Mouse (Mus musculus) embryonic facial prominence, embryonic 15.5 days (tissue): ENCODE measurements around the gene Usp39. TPM values are rescaled to one million over a fixed set of nuclear protein-coding genes. Genes with fewer than 3 reads are reported as not detected.

Experiments
- ATAC-seq: fragments of 200-750 bp; cut with Nextera tagmentation; 2 replicates; pipeline ENCODE4 v1.8.0; 2017; ENCODE audit warnings: low read depth, moderate TSS enrichment; ENCODE audit not compliant: insufficient number of reproducible peaks, low FRiP score, low TSS enrichment
- H3K27ac ChIP-seq: fragments of 300-500 bp; sonication (generic); replicated peaks from 2 replicates; pipeline ENCODE4 v1.5.1; 2015; ENCODE audit warnings: mild to moderate bottlenecking, inconsistent platforms
- H3K27me3 ChIP-seq: fragments of 300-500 bp; sonication (generic); 2 replicates; pipeline ENCODE4 v1.6.1; 2015; ENCODE audit warnings: inconsistent platforms
- H3K36me3 ChIP-seq: fragments of 300-500 bp; sonication (generic); 2 replicates; pipeline ENCODE4 v1.6.1; 2015; ENCODE audit warnings: mild to moderate bottlenecking, inconsistent platforms
- H3K4me1 ChIP-seq: fragments of 300-500 bp; sonication (generic); 2 replicates; pipeline ENCODE4 v1.6.1; 2015; ENCODE audit warnings: inconsistent platforms
- H3K4me2 ChIP-seq: fragments of 300-500 bp; sonication (generic); replicated peaks from 2 replicates; pipeline ENCODE4 v1.6.1; 2015; ENCODE audit warnings: mild to moderate bottlenecking, inconsistent platforms
- H3K4me3 ChIP-seq: fragments of 300-500 bp; sonication (generic); replicated peaks from 2 replicates; pipeline ENCODE4 v1.5.1; 2015; ENCODE audit warnings: mild to moderate bottlenecking, inconsistent platforms
- H3K9ac ChIP-seq: fragments of 300-500 bp; sonication (generic); 2 replicates; pipeline ENCODE4 v1.6.1; 2015; ENCODE audit warnings: inconsistent platforms
- H3K9me3 ChIP-seq: fragments of 300-500 bp; sonication (generic); replicated peaks from 2 replicates; pipeline ENCODE4 v1.6.1; 2016; ENCODE audit warnings: inconsistent platforms
- WGBS: fragments of 180-500 bp; shearing (Covaris S2); methylation state at CpG from one replicate; pipeline ENCODE4 v1.1.7; 2015; 5-methylcytosine and 5-hydroxymethylcytosine counted together
- polyA plus RNA-seq: library from polyadenylated mRNA; unstranded; fragments of >200 nt; fragmentation: Nextera tagmentation; extraction: Ambion mirVana; gene quantifications from 2 replicates; pipeline ENCODE4 v1.2.1, GENCODE M21; 2015

Gene Usp39
- polyA plus RNA-seq, 1 experiment from 2014 or later = 39.5 TPM

DNA sequence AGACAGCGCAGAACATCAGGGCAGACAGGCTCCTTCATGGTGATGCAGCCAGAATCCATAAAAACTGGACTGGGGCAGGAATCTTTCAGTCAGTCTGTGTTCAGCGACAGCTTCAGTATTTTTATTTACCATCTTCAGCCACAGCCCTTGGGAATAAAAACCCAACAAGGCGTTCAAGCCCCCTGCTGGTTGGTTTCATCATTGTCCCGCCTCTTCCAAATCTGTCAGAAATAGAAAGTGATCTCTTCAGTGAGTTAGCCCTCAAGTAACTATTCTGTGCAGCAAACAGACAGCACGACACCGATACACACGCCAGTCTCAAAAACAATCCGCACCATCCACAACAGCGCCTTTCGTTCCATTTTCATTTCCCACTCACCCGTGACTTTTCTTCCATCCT is 26.0 kb downstream of the Usp39 start:
- H3K9ac ChIP-seq = no peak overlapping the region
- no peaks in the 10 kb centered on the region for H3K27me3 ChIP-seq
- peaks cover 74% of the 10 kb centered on the region for H3K36me3 ChIP-seq
- H3K4me3 ChIP-seq = no peak overlapping the region
- WGBS = 74% methylated on average over 11 of the region's 11 CpGs
- H3K27ac ChIP-seq = no peak overlapping the region
- no peaks in the 10 kb centered on the region for H3K4me1 ChIP-seq
- no peak overlapping the region for H3K4me2 ChIP-seq
- no peak for ATAC-seq
- H3K9me3 ChIP-seq = no peaks in the 10 kb centered on the region

DNA sequence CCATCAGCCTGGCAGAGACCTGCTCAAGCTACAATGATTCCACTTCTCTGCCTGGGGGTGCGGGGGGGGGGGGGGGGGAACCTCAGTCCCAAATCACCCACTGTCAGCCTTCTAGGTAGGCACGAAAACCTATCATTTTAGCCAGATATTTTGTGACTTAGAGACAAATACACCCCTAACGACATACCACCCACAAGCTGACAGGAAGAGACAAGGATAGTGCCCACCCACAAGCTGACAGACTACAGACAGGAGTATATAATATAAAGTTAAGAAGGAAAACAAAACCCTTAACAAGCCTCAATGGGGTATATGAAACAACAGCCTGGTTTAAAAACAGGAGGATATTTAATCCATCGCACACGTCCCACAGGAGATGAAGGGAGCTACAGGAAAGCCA is 26.5 kb downstream of the Usp39 start:
- peaks cover 69% of the 10 kb centered on the region for H3K36me3 ChIP-seq
- no peaks in the 10 kb centered on the region for H3K9me3 ChIP-seq
- no peaks in the 10 kb centered on the region for H3K4me1 ChIP-seq
- no peak for ATAC-seq
- H3K4me2 ChIP-seq = no peak overlapping the region
- no peaks in the 10 kb centered on the region for H3K27me3 ChIP-seq
- H3K4me3 ChIP-seq = no peak overlapping the region
- 75% methylated on average over 5 of the region's 5 CpGs for WGBS
- H3K27ac ChIP-seq = no peak overlapping the region
- no peak overlapping the region for H3K9ac ChIP-seq

DNA sequence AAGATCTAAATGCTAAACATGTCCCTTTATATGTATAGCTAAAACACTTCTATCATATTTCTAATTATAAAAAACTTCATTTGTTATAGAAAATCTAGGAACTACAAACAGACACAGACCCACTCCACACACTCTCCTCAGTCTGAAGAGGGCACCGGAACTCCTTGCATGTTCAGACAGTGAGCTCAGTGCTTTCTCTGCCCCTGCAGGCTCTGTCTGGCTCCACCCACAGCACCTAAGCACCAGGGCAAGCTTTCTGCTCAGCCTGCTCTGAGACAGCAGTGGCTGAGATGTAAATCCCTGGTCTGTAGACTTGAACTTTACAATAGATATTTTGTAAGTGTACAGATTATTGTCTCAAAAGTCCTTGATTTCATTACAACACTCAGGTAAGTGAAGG is 28.9 kb downstream of the Usp39 start:
- no peak overlapping the region for H3K9ac ChIP-seq
- no peak overlapping the region for H3K27ac ChIP-seq
- ATAC-seq = no peak
- H3K4me2 ChIP-seq = no peak overlapping the region
- H3K4me3 ChIP-seq = no peak overlapping the region
- 50% methylated on average over 1 of the region's 1 CpGs for WGBS
- H3K4me1 ChIP-seq = no peaks in the 10 kb centered on the region
- no peaks in the 10 kb centered on the region for H3K27me3 ChIP-seq
- H3K36me3 ChIP-seq = peaks cover 57% of the 10 kb centered on the region
- H3K9me3 ChIP-seq = no peaks in the 10 kb centered on the region

DNA sequence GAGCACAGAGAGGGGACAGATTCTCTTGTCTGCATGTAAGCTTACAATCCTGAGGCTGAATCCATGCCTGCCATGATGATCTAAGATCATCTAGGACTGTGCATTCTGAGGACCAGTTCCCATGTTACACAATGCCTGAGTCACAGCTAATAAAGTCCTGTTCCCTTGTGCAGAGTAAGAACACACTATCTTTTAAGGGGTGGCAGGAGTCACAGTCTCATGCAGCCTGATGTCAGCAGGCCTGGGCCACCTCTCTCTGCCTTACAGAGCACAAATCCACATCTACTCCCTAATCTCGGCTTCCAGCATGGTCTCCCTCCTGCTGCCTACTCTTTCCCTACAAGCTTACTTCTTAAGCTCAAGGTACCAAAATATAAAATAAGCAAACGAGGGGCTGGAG is 29.6 kb downstream of the Usp39 start:
- ATAC-seq = no peak
- Histone ChIP-seq H3K9me3 (no peaks in the 10 kb centered on the region), H3K4me3 (no peak overlapping the region), H3K4me1 (no peaks in the 10 kb centered on the region), H3K9ac (no peak overlapping the region), H3K27ac (no peak overlapping the region), H3K36me3 (peaks cover 50% of the 10 kb centered on the region), H3K27me3 (no peaks in the 10 kb centered on the region), H3K4me2 (no peak overlapping the region)
- 80% methylated on average over 2 of the region's 2 CpGs for WGBS

DNA sequence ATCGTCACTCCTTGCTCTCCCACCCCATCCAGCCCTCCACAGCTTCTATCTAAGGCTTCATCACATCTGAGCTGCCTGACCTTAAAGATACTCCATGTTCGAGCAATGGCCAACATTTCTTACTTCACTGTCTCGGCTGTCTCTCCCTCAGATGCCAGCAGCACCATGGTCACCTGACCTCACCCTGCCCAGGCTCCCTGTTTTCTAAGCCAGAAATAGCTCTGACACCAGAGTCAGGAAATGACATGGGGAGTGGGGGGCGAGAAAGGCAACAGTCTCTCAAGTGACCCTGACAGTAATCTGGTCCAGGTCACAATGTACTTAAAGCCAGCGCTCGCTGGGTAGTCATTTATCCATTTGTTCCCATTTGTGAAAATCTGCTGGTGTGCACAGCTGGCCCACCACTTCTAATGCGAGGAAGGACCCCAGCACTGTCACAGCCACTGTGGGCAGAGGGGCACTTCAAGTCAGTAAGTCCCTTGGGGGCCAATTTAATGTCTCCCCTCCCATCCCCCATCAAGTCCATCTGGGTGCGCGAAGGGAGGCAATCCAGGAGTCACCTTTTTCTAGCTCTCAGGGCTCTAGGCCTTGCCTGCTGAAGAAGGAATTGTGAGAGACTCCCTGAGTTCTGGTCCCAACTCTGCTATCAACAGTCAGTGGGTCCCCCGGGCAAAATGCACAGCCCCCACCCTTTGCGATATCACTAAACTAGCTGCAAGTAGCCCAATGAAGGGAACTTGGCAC is 31.7 kb downstream of the Usp39 start:
- no peaks in the 10 kb centered on the region for H3K4me1 ChIP-seq
- H3K36me3 ChIP-seq = peaks cover 30% of the 10 kb centered on the region
- no peaks in the 10 kb centered on the region for H3K27me3 ChIP-seq
- H3K4me2 ChIP-seq = no peak overlapping the region
- no peak for ATAC-seq
- H3K9ac ChIP-seq = no peak overlapping the region
- no peaks in the 10 kb centered on the region for H3K9me3 ChIP-seq
- no peak overlapping the region for H3K27ac ChIP-seq
- no peak overlapping the region for H3K4me3 ChIP-seq
- 88% methylated on average over 11 of the region's 11 CpGs for WGBS

DNA sequence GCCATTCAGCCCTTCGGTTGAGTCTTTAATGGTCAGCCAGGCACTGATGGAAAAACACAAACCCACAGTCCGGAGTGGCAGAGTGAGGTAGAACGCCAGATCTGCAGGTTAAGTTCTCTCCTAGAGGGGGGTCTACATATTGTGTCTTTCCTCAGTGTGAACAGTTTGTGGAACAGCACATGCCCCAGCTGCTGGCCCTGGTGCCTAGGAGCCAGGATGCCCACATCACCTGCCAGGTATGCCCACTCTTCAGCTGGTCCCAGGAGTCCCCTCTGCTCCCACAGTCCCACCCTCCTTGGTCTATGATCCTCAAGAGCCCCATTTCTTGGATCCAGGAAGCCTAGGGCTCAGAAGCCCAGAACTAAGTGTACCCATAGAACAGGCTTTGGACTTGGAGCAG is 32.8 kb downstream of the Usp39 start:
- H3K9me3 ChIP-seq = no peaks in the 10 kb centered on the region
- ATAC-seq = no peak
- H3K4me3 ChIP-seq = no peak overlapping the region
- peaks cover 19% of the 10 kb centered on the region for H3K36me3 ChIP-seq
- no peak overlapping the region for H3K4me2 ChIP-seq
- WGBS = 90% methylated on average over 3 of the region's 3 CpGs
- no peak overlapping the region for H3K27ac ChIP-seq
- no peaks in the 10 kb centered on the region for H3K27me3 ChIP-seq
- no peak overlapping the region for H3K9ac ChIP-seq
- no peaks in the 10 kb centered on the region for H3K4me1 ChIP-seq

DNA sequence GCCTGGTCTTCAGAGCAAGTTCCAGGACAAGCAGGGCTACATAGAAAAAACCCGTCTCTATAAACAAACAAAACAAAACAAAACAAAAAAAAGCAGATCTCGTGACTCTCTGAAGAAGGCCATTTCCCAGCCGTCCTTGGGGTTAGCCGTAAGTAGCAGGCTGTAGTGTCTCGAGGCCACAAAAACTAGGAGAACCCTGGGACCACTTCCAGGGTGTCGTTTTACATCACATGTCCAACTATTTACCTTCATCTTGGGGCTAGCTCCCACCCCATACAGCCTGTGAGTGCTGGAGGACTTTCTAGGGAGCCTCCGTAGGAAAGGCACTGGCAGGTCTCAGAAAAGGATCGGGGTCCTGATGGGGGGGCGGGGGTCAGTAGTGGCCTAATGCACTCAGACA is 41.5 kb downstream of the Usp39 start:
- no peak overlapping the region for H3K4me3 ChIP-seq
- H3K36me3 ChIP-seq = no peaks in the 10 kb centered on the region
- H3K9ac ChIP-seq = no peak overlapping the region
- no peak for ATAC-seq
- no peak overlapping the region for H3K4me2 ChIP-seq
- H3K4me1 ChIP-seq = no peaks in the 10 kb centered on the region
- no peaks in the 10 kb centered on the region for H3K27me3 ChIP-seq
- H3K27ac ChIP-seq = no peak overlapping the region
- 41% methylated on average over 9 of the region's 9 CpGs for WGBS
- no peaks in the 10 kb centered on the region for H3K9me3 ChIP-seq

DNA sequence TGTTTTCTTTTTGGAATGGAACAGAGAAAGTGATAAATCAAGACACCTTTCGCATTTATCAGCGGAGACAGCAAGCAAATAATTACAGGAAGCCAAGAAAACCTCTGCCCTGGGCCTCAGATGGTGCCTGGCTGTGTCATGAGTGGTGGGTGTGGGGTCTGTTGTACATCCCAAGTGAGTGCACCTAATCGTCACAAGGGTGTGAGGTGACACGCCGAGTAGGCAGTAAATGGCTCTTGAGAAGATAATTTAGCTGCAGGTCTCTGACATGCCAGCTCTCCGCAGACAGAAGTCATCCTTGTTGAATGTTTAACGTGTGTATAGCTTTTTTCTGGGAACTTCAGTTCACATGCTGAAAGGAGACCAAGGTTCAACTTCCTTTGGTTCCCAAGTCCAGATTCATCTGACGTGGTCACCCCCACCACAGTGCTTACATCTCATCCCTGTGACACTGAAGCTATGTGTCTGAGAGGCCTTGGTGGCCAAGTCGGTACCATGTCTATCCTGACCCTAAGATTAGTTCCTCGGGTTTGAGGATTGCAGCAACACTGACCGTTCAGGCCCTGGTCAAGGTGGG is 42.5 kb downstream of the Usp39 start:
- Histone ChIP-seq H3K4me3 (no peak overlapping the region), H3K27me3 (no peaks in the 10 kb centered on the region), H3K9ac (no peak overlapping the region), H3K4me1 (no peaks in the 10 kb centered on the region), H3K9me3 (no peaks in the 10 kb centered on the region), H3K36me3 (no peaks in the 10 kb centered on the region), H3K4me2 (no peak overlapping the region), H3K27ac (no peak overlapping the region)
- 86% methylated on average over 11 of the region's 11 CpGs for WGBS
- ATAC-seq = no peak

DNA sequence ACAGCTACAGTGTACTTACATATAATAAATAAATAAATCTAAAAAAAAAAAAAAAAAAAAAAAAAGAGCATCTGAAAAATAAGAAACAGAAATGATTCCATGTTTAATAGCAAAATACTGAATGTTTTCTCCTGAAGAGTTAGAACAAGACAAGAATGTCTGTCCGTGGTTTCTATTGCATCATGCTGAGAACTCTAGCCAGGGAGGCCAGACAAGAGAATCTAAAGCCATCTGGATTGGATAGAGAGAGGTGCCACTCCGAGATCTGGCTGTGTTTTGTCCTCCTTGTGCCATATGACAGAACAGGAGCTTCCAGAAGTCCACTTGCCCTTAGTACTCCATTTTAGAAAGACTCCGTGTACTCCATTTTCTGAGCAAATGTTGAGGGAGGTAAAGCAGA is 47.2 kb downstream of the Usp39 start:
- Histone ChIP-seq H3K27me3 (no peaks in the 10 kb centered on the region), H3K9me3 (no peaks in the 10 kb centered on the region), H3K9ac (no peak overlapping the region), H3K4me1 (no peaks in the 10 kb centered on the region), H3K27ac (no peak overlapping the region), H3K4me2 (no peak overlapping the region), H3K4me3 (no peak overlapping the region), H3K36me3 (no peaks in the 10 kb centered on the region)
- no peak for ATAC-seq
- WGBS = 57% methylated on average over 3 of the region's 3 CpGs

DNA sequence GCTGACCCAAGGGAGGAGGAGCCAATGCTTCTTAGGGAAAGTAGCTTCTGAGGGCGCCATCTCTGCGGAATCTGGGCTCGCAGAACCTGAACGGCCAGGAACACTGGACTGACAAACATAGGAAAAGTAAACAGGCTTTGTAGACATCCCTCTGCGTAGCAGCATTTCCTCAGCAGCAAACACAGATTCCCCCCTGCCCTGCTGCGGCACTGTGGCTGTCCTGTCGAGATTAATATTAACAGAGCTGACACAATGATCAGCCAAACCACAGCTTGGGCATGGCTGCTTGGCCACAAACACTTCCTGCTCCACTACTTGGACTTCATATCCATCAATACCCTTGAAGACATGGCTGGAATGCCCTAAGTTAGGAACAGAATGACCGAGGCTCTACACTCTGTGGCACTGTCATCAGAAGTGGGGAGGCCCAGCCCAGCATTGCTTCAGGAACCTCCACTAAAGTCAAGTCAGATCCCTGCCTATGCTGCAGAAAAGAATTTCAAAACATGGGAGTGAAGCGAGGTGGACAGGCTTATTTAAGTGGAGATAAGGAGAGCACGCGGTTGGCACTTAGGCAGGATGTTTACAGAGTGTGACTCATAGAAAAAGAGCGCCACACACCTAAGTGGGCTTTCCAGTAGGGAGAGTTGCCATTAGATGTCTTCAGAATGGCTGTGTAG is 51.9 kb downstream of the Usp39 start:
- WGBS = 77% methylated on average over 12 of the region's 12 CpGs
- Histone ChIP-seq H3K9me3 (no peaks in the 10 kb centered on the region), H3K9ac (no peak overlapping the region)

DNA sequence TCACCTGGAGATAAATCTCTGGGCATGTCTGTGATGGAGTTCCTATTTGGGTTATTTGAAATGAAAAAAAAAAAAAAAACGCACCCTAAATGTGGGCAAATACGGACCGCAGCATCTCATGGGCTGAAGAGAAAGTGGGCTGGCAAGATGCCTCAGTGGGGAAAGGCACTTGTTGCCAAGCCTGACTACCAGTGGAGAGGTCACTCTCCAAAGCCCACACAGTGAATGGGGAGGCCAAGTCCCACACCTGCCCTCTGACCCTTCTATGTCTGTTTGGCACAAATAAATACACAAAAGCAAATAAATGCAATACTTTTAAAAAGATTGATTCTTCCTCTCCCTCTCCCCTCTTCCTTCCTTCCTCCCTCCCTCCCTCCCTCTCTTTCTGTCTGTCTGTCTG is 55.5 kb downstream of the Usp39 start:
- 81% methylated on average over 3 of the region's 3 CpGs for WGBS
- no peak overlapping the region for H3K9ac ChIP-seq
- no peak overlapping the region for H3K4me3 ChIP-seq
- H3K36me3 ChIP-seq = no peaks in the 10 kb centered on the region
- ATAC-seq = no peak
- H3K27me3 ChIP-seq = no peaks in the 10 kb centered on the region
- H3K4me1 ChIP-seq = no peaks in the 10 kb centered on the region
- H3K4me2 ChIP-seq = no peak overlapping the region
- no peaks in the 10 kb centered on the region for H3K9me3 ChIP-seq
- H3K27ac ChIP-seq = no peak overlapping the region

More for the DNA sequence above, 51.9 kb downstream of the Usp39 start:
- H3K36me3 ChIP-seq = no peaks in the 10 kb centered on the region
- ATAC-seq = no peak
- H3K27me3 ChIP-seq = no peaks in the 10 kb centered on the region
- no peak overlapping the region for H3K27ac ChIP-seq
- no peaks in the 10 kb centered on the region for H3K4me1 ChIP-seq
- H3K4me3 ChIP-seq = no peak overlapping the region
- no peak overlapping the region for H3K4me2 ChIP-seq
